Comparison of ENCODE assay signal across 32 mouse cellular contexts in genomic region chr8:96164933-96165332, GRCm38 (mm10).
"Had no signal": no experiment of that assay in that cellular context is flagged by ENCODE, and none has a peak within 500 bp of the region (broad histone marks: within the 10 kb centered on the region; RNA-seq: fewer than 3 reads in every experiment).

No protein-coding gene starts in this region.

- H3K27me3 ChIP-seq: limb, embryonic 12.5 days; limb, embryonic 13.5 days; limb, embryonic 15.5 days; liver, embryonic 12.5 days; liver, embryonic 13.5 days; liver, embryonic 15.5 days; lung, embryonic 15.5 days; megakaryocyte, embryonic 14.5 days; midbrain, embryonic 12.5 days; midbrain, embryonic 13.5 days; midbrain, embryonic 15.5 days had no signal

- H3K4me2 ChIP-seq: limb, embryonic 12.5 days; limb, embryonic 13.5 days; limb, embryonic 15.5 days; liver, embryonic 11.5 days; liver, embryonic 12.5 days; liver, embryonic 13.5 days; liver, embryonic 15.5 days; lung, embryonic 14.5 days; lung, embryonic 15.5 days; midbrain, embryonic 11.5 days; midbrain, embryonic 12.5 days; midbrain, embryonic 13.5 days; midbrain, embryonic 15.5 days had no signal

- H3K9me3 ChIP-seq: limb, embryonic 10.5 days; limb, embryonic 15.5 days; liver, embryonic 15.5 days; lung, embryonic 15.5 days; midbrain, embryonic 12.5 days had no signal

- H3K4me3 ChIP-seq: left cerebral cortex, adult 2 months; limb, embryonic 10.5 days; limb, embryonic 12.5 days; limb, embryonic 13.5 days; limb, embryonic 15.5 days; liver, embryonic 12.5 days; liver, embryonic 13.5 days; liver, embryonic 15.5 days; lung, embryonic 15.5 days; megakaryocyte, embryonic 14.5 days; midbrain, embryonic 10.5 days; midbrain, embryonic 12.5 days; midbrain, embryonic 13.5 days; midbrain, embryonic 15.5 days; myocyte had no signal

- DNase-seq: left cerebral cortex, postnatal 4 days; liver; liver, embryonic 13.5 days; liver, postnatal 0 days; lung, adult 18-20 months; lung, adult 2 months; lung, embryonic 14.5 days; lung, postnatal 10 days; lung, postnatal 14 days; lung, postnatal 36 days; lung, postnatal 4 days; midbrain, embryonic 14.5 days had no signal

- ATAC-seq: liver, embryonic 12.5 days; liver, postnatal 0 days; lung, postnatal 0 days; midbrain, embryonic 13.5 days; midbrain, embryonic 15.5 days; midbrain, embryonic 16.5 days had no signal

- H3K36me3 ChIP-seq: limb, embryonic 10.5 days; limb, embryonic 12.5 days; limb, embryonic 13.5 days; limb, embryonic 15.5 days; liver, embryonic 12.5 days; liver, embryonic 13.5 days; liver, embryonic 15.5 days; lung, embryonic 15.5 days; midbrain, embryonic 10.5 days; midbrain, embryonic 12.5 days; midbrain, embryonic 13.5 days; midbrain, embryonic 15.5 days had no signal

- H3K4me1 ChIP-seq: limb, embryonic 10.5 days; limb, embryonic 12.5 days; limb, embryonic 13.5 days; limb, embryonic 15.5 days; liver, embryonic 12.5 days; liver, embryonic 13.5 days; liver, embryonic 15.5 days; lung, embryonic 15.5 days; megakaryocyte, embryonic 14.5 days; midbrain, embryonic 10.5 days; midbrain, embryonic 12.5 days; midbrain, embryonic 13.5 days; midbrain, embryonic 15.5 days had no signal

- H3K27ac ChIP-seq: left cerebral cortex, adult 2 months; limb, embryonic 10.5 days; limb, embryonic 12.5 days; limb, embryonic 13.5 days; limb, embryonic 15.5 days; liver, embryonic 12.5 days; liver, embryonic 13.5 days; liver, embryonic 14.5 days; liver, embryonic 15.5 days; lung, embryonic 15.5 days; macrophage; midbrain, embryonic 10.5 days; midbrain, embryonic 12.5 days; midbrain, embryonic 13.5 days; midbrain, embryonic 15.5 days had no signal

- H3K9ac ChIP-seq: limb, embryonic 12.5 days; limb, embryonic 13.5 days; limb, embryonic 15.5 days; liver, embryonic 12.5 days; liver, embryonic 13.5 days; liver, embryonic 14.5 days; liver, embryonic 15.5 days; liver, postnatal 0 days; lung, embryonic 14.5 days; lung, embryonic 15.5 days; midbrain, embryonic 12.5 days; midbrain, embryonic 13.5 days; midbrain, embryonic 15.5 days had no signal
